Comparison of ENCODE assay signal across 16 mouse cellular contexts in genomic region chr6:142607080-142607479, GRCm38 (mm10). TPM values are rescaled to one million over a fixed set of nuclear protein-coding genes. Genes with fewer than 3 reads are reported as not detected.
"Had no signal": no experiment of that assay in that cellular context is flagged by ENCODE, and none has a peak within 500 bp of the region (broad histone marks: within the 10 kb centered on the region; RNA-seq: fewer than 3 reads in every experiment).

No protein-coding gene starts in this region.

- H3K4me1 ChIP-seq: megakaryocyte, embryonic 14.5 days; midbrain, embryonic 13.5 days; midbrain, embryonic 15.5 days; neural tube, embryonic 12.5 days; stomach, embryonic 15.5 days had no signal

- DNase-seq: lung, postnatal 14 days; lung, postnatal 36 days; right cerebral cortex, postnatal 14 days; thymus, adult 2 months; thymus, postnatal 25 days; thymus, postnatal 4 days had no signal

- H3K9me3 ChIP-seq: lung, embryonic 15.5 days; megakaryocyte, embryonic 14.5 days; midbrain, embryonic 13.5 days; midbrain, embryonic 15.5 days; neural tube, embryonic 12.5 days; stomach, embryonic 15.5 days had no signal

- ATAC-seq: lung, postnatal 0 days; midbrain, embryonic 13.5 days; midbrain, embryonic 15.5 days had no signal

- H3K4me3 ChIP-seq: lung, embryonic 15.5 days; megakaryocyte, embryonic 14.5 days; midbrain, embryonic 13.5 days; midbrain, embryonic 15.5 days; neural tube, embryonic 12.5 days; stomach, embryonic 15.5 days had no signal

- H3K9ac ChIP-seq: lung, embryonic 15.5 days; midbrain, embryonic 13.5 days; midbrain, embryonic 15.5 days; neural tube, embryonic 12.5 days; stomach, embryonic 15.5 days had no signal

- H3K36me3 ChIP-seq: lung, embryonic 15.5 days; midbrain, embryonic 13.5 days; midbrain, embryonic 15.5 days; neural tube, embryonic 12.5 days; stomach, embryonic 15.5 days had no signal

- H3K4me2 ChIP-seq: lung, embryonic 15.5 days; midbrain, embryonic 11.5 days; midbrain, embryonic 13.5 days; midbrain, embryonic 15.5 days; neural tube, embryonic 12.5 days; stomach, embryonic 15.5 days had no signal

- H3K27me3 ChIP-seq: lung, embryonic 15.5 days; megakaryocyte, embryonic 14.5 days; midbrain, embryonic 13.5 days; midbrain, embryonic 15.5 days; neural tube, embryonic 12.5 days; stomach, embryonic 15.5 days had no signal

- H3K27ac ChIP-seq: lung, embryonic 15.5 days; macrophage; midbrain, embryonic 13.5 days; midbrain, embryonic 15.5 days; neural tube, embryonic 12.5 days; stomach, embryonic 15.5 days; stomach, postnatal 0 days had no signal

RNA-seq across cellular contexts. Expression of gene Kcnj8, which starts 35.7 kb away (rescaled TPM):
- polyA plus RNA-seq: macrophage had no signal
